8 mouse cellular contexts compared by ENCODE assay signal in the genomic region with DNA sequence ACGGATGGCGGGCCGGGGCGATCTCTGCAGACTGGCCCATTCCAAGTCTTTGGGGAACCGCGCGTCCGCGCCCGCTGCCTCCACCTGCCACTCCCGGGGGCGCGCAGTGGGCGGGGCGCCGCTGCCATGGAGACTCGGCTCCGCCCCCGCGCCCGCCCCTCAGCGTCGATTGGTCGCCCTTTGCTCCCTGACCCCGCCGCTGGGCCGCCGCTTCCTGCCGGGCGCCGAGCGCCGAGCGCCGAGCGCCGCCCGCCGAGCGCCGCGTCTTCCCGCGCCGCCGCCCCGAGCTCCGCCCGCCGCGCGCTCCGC. TPM values are rescaled to one million over a fixed set of nuclear protein-coding genes. Genes with fewer than 3 reads are reported as not detected.
DNase-seq lines count a peak whose midpoint lies in the region; ATAC-seq and TF ChIP-seq lines count a peak whose summit lies in the region.

A gene (plus strand): TSS at position 216 of the 309 bp plus-strand sequence.

- peak; percentile 73 for DNase-seq in CH12.LX (ENCODE audit: extremely low read depth)
- peak; percentile 66 for DNase-seq in c-Kit-positive CD71-negative TER-119-negative erythroid progenitor cells, embryonic 14.5 days (ENCODE audit: low read depth)
- peak; percentile 73 for DNase-seq in heart, postnatal 0 days (ENCODE audit: low spot score)
- DNase-seq in kidney, postnatal 4 days: peak; percentile 92 to 95
- DNase-seq in stomach, postnatal 0 days (ENCODE audit: low spot score): peak; percentile 89

- in situ Hi-C loops in CH12.LX (cut with MboI; ENCODE audit: low pct_ligation_motif_present, low pct_unique_long_range_greater_than_20kb, low sequenced_read_pairs): loop anchor here (5.0 kb wide), 1 partner anchor 46 kb away; no protein-coding TSS in a partner anchor

- TF ChIP-seq RAD21 in CH12.LX (IDR thresholded peaks at IDR 0.05; ENCODE audit: low read depth, low read length): no peak

- H3K4me1 ChIP-seq in CH12.LX (ENCODE audit: control insufficient read depth in 1 of 2, insufficient read depth in 2 of 2): peaks cover 11 to 39% of the 10 kb centered on the region in 2 experiments
- peaks cover 36% of the 10 kb centered on the region for H3K4me1 ChIP-seq in forebrain, embryonic 13.5 days
- 0 out of 2 replicates have a peak, but pooled peaks cover 8% of the 10 kb centered on the region for H3K4me1 ChIP-seq in heart, postnatal 0 days (ENCODE audit: control insufficient read depth, insufficient read depth)
- H3K4me1 ChIP-seq in liver, embryonic 15.5 days (replicated peaks): peaks cover 42% of the 10 kb centered on the region
- H3K4me1 ChIP-seq in neural tube, embryonic 12.5 days: peaks cover 28% of the 10 kb centered on the region
- H3K4me1 ChIP-seq in stomach, postnatal 0 days (replicated peaks; ENCODE audit: control insufficient read depth, insufficient read depth): 0 out of 2 replicates have a peak, but pooled peaks cover 5% of the 10 kb centered on the region

- peak within 1 kb of the TSS; percentile 54 for H3K9ac ChIP-seq in CH12.LX (ENCODE audit: insufficient read depth, low read depth)
- peak within 1 kb of the TSS; percentile 93 for H3K9ac ChIP-seq in forebrain, embryonic 13.5 days
- H3K9ac ChIP-seq in heart, postnatal 0 days (replicated peaks; ENCODE audit: low read depth, low read length): peak within 1 kb of the TSS; percentile 66
- peak within 1 kb of the TSS; percentile 68 for H3K9ac ChIP-seq in liver, embryonic 15.5 days
- H3K9ac ChIP-seq in neural tube, embryonic 12.5 days: peak within 1 kb of the TSS; percentile 89
- H3K9ac ChIP-seq in stomach, postnatal 0 days (ENCODE audit: low read length): peak within 1 kb of the TSS; percentile 89

- dilution Hi-C loops in CH12.LX (cut with MboI; ENCODE audit: extremely low pct_ligation_motif_present, extremely low pct_unique_long_range_greater_than_20kb, low sequenced_read_pairs): no loop called here

- H3K9me3 ChIP-seq in CH12.LX (replicated peaks; ENCODE audit: low read length): no peaks in the 10 kb centered on the region
- no peaks in the 10 kb centered on the region for H3K9me3 ChIP-seq in forebrain, embryonic 13.5 days (replicated peaks)
- no peaks in the 10 kb centered on the region for H3K9me3 ChIP-seq in heart, postnatal 0 days (replicated peaks; ENCODE audit: control insufficient read depth, low read length)
- no peaks in the 10 kb centered on the region for H3K9me3 ChIP-seq in liver, embryonic 15.5 days (replicated peaks)
- no peaks in the 10 kb centered on the region for H3K9me3 ChIP-seq in neural tube, embryonic 12.5 days
- no peaks in the 10 kb centered on the region for H3K9me3 ChIP-seq in stomach, postnatal 0 days (ENCODE audit: control insufficient read depth, low read length)

- no peak for TF ChIP-seq EP300 in CH12.LX (IDR thresholded peaks at IDR 0.05; ENCODE audit: low read length)
- no peak for TF ChIP-seq EP300 in heart, postnatal 0 days (IDR thresholded peaks at IDR 0.05; ENCODE audit: low read depth)
- TF ChIP-seq EP300 in stomach, postnatal 0 days (optimal IDR thresholded peaks at IDR 0.05): no peak

- no peak within 1 kb of the TSS for H3K27ac ChIP-seq in CH12.LX (ENCODE audit: insufficient read depth, low read depth)
- H3K27ac ChIP-seq in forebrain, embryonic 13.5 days: peak within 1 kb of the TSS; percentile 68
- H3K27ac ChIP-seq in heart, postnatal 0 days (ENCODE audit: low read depth): peak within 1 kb of the TSS; percentile 78
- peak within 1 kb of the TSS; percentile 74 for H3K27ac ChIP-seq in liver, embryonic 15.5 days (replicated peaks)
- H3K27ac ChIP-seq in neural tube, embryonic 12.5 days: no peak within 1 kb of the TSS; the same call in 1 of the 2 replicates
- peak within 1 kb of the TSS; percentile 88 for H3K27ac ChIP-seq in stomach, postnatal 0 days (replicated peaks)

- H3K36me3 ChIP-seq in CH12.LX (replicated peaks in 1 of 2; ENCODE audit: control insufficient read depth in 1 of 2, insufficient read depth in 1 of 2, low read length in 1 of 2): peaks cover 0 to 12% of the 10 kb centered on the region in 2 experiments
- H3K36me3 ChIP-seq in forebrain, embryonic 13.5 days (ENCODE audit: poor library complexity, severe bottlenecking): no peaks in the 10 kb centered on the region
- H3K36me3 ChIP-seq in heart, postnatal 0 days (replicated peaks; ENCODE audit: control insufficient read depth, insufficient read depth, low read length): no peaks in the 10 kb centered on the region
- H3K36me3 ChIP-seq in liver, embryonic 15.5 days (replicated peaks): no peaks in the 10 kb centered on the region
- H3K36me3 ChIP-seq in neural tube, embryonic 12.5 days: no peaks in the 10 kb centered on the region
- H3K36me3 ChIP-seq in stomach, postnatal 0 days (ENCODE audit: control insufficient read depth, insufficient read depth, low read length): no peaks in the 10 kb centered on the region

- peak within 1 kb of the TSS; percentile 72 for H3K4me2 ChIP-seq in CH12.LX (ENCODE audit: insufficient read depth, low read depth, poor library complexity, severe bottlenecking)
- H3K4me2 ChIP-seq in forebrain, embryonic 13.5 days: peak within 1 kb of the TSS; percentile 98
- H3K4me2 ChIP-seq in heart, postnatal 0 days (ENCODE audit: low read depth, low read length): peak within 1 kb of the TSS; percentile 95
- peak within 1 kb of the TSS; percentile 95 for H3K4me2 ChIP-seq in liver, embryonic 15.5 days
- H3K4me2 ChIP-seq in neural tube, embryonic 12.5 days (replicated peaks): peak within 1 kb of the TSS; percentile 86
- H3K4me2 ChIP-seq in stomach, postnatal 0 days (replicated peaks; ENCODE audit: low read depth): peak within 1 kb of the TSS; percentile 92

- no peak for TF ChIP-seq POLR2A in CH12.LX (IDR thresholded peaks at IDR 0.05; ENCODE audit: low read depth, low read length)

- peak within 1 kb of the TSS; percentile 68 to 92 (median 69) for H3K4me3 ChIP-seq in CH12.LX (replicated peaks in 1 of 3; ENCODE audit: low read depth in 2 of 3, low read length in 2 of 3, poor library complexity in 1 of 3)
- H3K4me3 ChIP-seq in forebrain, embryonic 13.5 days: peak within 1 kb of the TSS; percentile 93
- peak within 1 kb of the TSS; percentile 67 for H3K4me3 ChIP-seq in heart, postnatal 0 days (ENCODE audit: low read depth, low read length)
- H3K4me3 ChIP-seq in liver, embryonic 15.5 days (replicated peaks): peak within 1 kb of the TSS; percentile 72
- peak within 1 kb of the TSS; percentile 94 for H3K4me3 ChIP-seq in neural tube, embryonic 12.5 days
- H3K4me3 ChIP-seq in stomach, postnatal 0 days (ENCODE audit: low read depth, low read length): peak within 1 kb of the TSS; percentile 88

- peak; percentile 79 for ATAC-seq in forebrain, embryonic 13.5 days
- peak; percentile 91 for ATAC-seq in heart, postnatal 0 days (ENCODE audit: insufficient read depth, low read depth)
- ATAC-seq in liver, embryonic 15.5 days (ENCODE audit: insufficient read depth): peak; percentile 87
- ATAC-seq in neural tube, embryonic 12.5 days (ENCODE audit: low FRiP score, low read depth): peak; percentile 74
- peak; percentile 80 for ATAC-seq in stomach, postnatal 0 days (ENCODE audit: low FRiP score, low TSS enrichment)

- H3K27me3 ChIP-seq in CH12.LX (replicated peaks): no peaks in the 10 kb centered on the region
- no peaks in the 10 kb centered on the region for H3K27me3 ChIP-seq in forebrain, embryonic 13.5 days
- H3K27me3 ChIP-seq in heart, postnatal 0 days (ENCODE audit: control insufficient read depth, insufficient read depth, low read length): no peaks in the 10 kb centered on the region
- peaks cover 34% of the 10 kb centered on the region for H3K27me3 ChIP-seq in liver, embryonic 15.5 days
- no peaks in the 10 kb centered on the region for H3K27me3 ChIP-seq in neural tube, embryonic 12.5 days (replicated peaks)
- no peaks in the 10 kb centered on the region for H3K27me3 ChIP-seq in stomach, postnatal 0 days (ENCODE audit: control insufficient read depth, insufficient read depth, low read length)

- 0% methylated on average over 37 of the region's 53 CpGs for WGBS in forebrain, embryonic 13.5 days
- WGBS in heart, postnatal 0 days: 2% methylated on average over 37 of the region's 53 CpGs
- under 1% methylated on average over 52 of the region's 53 CpGs for WGBS in liver, embryonic 15.5 days (ENCODE audit: insufficient replicate concordance)
- WGBS in neural tube, embryonic 12.5 days: 1% methylated on average over 30 of the region's 53 CpGs
- WGBS in stomach, postnatal 0 days: 3% methylated on average over 15 of the region's 53 CpGs

- peaks cover 4% of the 10 kb centered on the region; the same call in 1 of the 2 replicates for H3K79me2 ChIP-seq in CH12.LX (replicated peaks; ENCODE audit: control insufficient read depth, extremely low read depth, insufficient read depth, poor library complexity, severe bottlenecking)

- no peak for TF ChIP-seq CTCF in CH12.LX (conservative IDR thresholded peaks at IDR 0.05 in 1 of 2, IDR thresholded peaks at IDR 0.05 in 1 of 2; ENCODE audit: low read depth in 2 of 2, low read length in 2 of 2)
- TF ChIP-seq CTCF in heart, postnatal 0 days (IDR thresholded peaks at IDR 0.05; ENCODE audit: low read depth): no peak
- no peak for TF ChIP-seq CTCF in stomach, postnatal 0 days (IDR thresholded peaks at IDR 0.05; ENCODE audit: low read depth)

TF ChIP-seq in CH12.LX, 34 proteins besides CTCF, POLR2A, EP300 and RAD21:
- TF ChIP-seq E2F4 (IDR thresholded peaks at IDR 0.05; ENCODE audit: insufficient replicate concordance, low read depth, low read length) (no peak), PAX5 (IDR thresholded peaks at IDR 0.05; ENCODE audit: low read length) (no peak), ELF1 (IDR thresholded peaks at IDR 0.05; ENCODE audit: low read depth, low read length) (peak; percentile 61; the same call in 1 of the 2 replicates)
TF ChIP-seq in CH12.LX: peak in this region for 1.

RNA-seq across cellular contexts. Expression of the gene that starts here (rescaled TPM):
- total RNA-seq in CH12.LX (2012; rRNA removed): 23.6 and 25.9 TPM in 2 replicates
- 18.6 and 23.2 TPM in 2 replicates for total RNA-seq in CH12.LX (2014; rRNA removed)
- polyA plus RNA-seq in CH12.LX (2012; ENCODE audit: insufficient read length, low read depth): 21.9 and 27.3 TPM in 2 replicates
- 31.1 and 38.6 TPM in 2 replicates for polyA plus RNA-seq in forebrain, embryonic 13.5 days (2015; fragmentation: Nextera tagmentation; extraction: Ambion mirVana)
- 30.0 and 35.4 TPM in 2 replicates for total RNA-seq in heart, postnatal 0 days (2014; rRNA removed; ENCODE audit: low replicate concordance)
- 24.6 and 30.3 TPM in 2 replicates for polyA plus RNA-seq in heart, postnatal 0 days (2015; fragmentation: Nextera tagmentation; extraction: Ambion mirVana)
- polyA plus RNA-seq in liver, embryonic 15.5 days (2015; fragmentation: Nextera tagmentation; extraction: Ambion mirVana): 16.0 and 17.0 TPM in 2 replicates
- polyA plus RNA-seq in neural tube, embryonic 12.5 days (2016; fragmentation: Nextera tagmentation; extraction: Ambion mirVana): 91.1 and 93.8 TPM in 2 replicates
- 48.6 and 48.9 TPM in 2 replicates for polyA plus RNA-seq in stomach, postnatal 0 days (2015; fragmentation: Nextera tagmentation; extraction: Ambion mirVana)

Comparison
In these comparisons a context has a peak if more than half of its experiments do, and no peak if none do; other contexts are left out.
1. H3K27ac ChIP-seq: peak in forebrain, embryonic 13.5 days (single experiment), heart, postnatal 0 days (single experiment), liver, embryonic 15.5 days (single experiment) and stomach, postnatal 0 days (single experiment); none in CH12.LX (single experiment) and neural tube, embryonic 12.5 days (single experiment).
2. Peak in every context shown above with its lines, with median percentiles within 50 percentile points of each other: DNase-seq, H3K4me2 ChIP-seq, H3K4me3 ChIP-seq, H3K9ac ChIP-seq and ATAC-seq.